Mouse (Mus musculus): ENCODE results near the gene Nell1.

Nell1 gene

DNA sequence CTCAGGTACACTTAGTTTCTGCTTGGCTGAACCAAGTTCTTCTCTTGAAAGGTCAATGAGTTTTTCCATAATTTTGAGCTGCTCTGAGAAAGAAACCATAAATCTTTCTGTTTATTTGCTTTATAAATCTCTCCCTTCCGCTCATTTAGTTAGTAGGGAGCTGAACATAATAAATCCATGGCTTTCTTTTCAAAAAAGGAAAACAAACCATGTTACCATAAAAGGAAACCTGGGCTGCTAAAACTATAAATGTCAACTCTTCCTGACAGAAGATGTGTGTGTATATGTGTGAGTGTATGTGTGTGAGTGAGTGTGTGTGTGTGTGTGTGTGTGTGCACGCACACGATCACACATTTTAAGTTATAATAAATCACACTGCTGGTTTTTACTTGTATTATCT lies 320.8 kb downstream of the Nell1 start:
- CTCF ChIA-PET, result no interaction called here

DNA sequence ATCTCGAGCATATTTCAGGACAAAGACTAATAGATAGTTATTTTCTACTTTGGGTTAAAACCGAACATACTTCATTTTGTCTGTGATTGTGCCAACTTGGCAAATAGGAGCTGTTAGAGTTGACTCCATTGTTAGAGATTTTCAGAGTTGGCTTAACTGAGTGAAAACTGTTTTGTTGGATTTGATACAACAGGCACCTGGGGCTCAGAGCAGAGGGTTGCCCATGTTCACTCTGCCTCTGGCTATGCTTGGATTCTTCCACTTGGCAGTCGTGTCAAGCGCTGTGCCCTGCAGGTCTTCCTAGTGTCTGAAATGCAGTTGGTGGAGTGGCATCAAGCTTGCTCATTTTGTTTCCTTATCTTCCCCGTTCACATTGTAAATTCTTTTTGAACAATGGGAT lies 363.6 kb downstream of the Nell1 start:
- CTCF ChIA-PET, result no interaction called here

- CTCF ChIA-PET, result no interaction called here
Measured at GRCm38 (mm10) chr7:50338757-50339156, 364.1 kb downstream of the Nell1 start.

- CTCF ChIA-PET, result no interaction called here
Measured at GRCm38 (mm10) chr7:50351564-50351963, 376.9 kb downstream of the Nell1 start.

DNA sequence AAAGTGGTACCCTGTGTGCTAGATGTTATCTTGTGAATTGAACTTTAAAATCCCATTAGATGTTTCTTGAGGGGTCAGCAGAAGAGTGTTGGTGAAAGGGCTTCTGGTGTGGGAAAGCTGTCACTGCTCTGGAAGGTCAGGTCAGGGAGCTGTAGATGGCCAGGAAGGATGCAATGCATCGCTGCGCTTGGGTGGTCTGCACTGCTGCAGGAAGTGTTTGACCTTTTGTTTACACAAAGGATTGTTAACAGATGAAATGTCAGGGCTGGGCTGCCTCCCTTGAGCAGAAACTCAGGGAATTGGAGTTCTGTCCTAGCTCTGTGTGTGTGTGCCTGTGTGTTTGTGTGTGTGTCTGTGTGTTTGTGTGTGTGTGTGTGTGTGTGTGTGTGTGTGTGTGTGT lies 382.5 kb downstream of the Nell1 start:
- CTCF ChIA-PET, result no interaction called here

DNA sequence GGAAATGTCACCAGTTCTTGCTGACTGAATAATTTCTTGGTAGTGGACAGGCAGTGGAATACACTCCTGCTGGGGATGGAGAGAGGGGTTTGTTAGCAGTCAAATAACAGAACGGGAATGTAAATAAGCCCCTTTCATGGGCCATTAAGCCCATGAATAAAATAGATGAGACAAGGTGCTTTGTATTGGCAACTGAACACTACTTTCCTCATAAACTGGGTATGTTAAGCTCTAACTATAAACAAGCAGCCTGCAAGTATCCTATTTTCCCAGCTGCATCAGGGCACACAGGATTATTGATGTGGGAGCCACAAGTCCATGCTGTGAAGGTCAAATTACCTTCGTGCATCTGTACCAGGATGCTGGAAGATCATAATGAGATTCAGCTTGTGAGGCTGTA lies 387.4 kb downstream of the Nell1 start:
- CTCF ChIA-PET, result no interaction called here

DNA sequence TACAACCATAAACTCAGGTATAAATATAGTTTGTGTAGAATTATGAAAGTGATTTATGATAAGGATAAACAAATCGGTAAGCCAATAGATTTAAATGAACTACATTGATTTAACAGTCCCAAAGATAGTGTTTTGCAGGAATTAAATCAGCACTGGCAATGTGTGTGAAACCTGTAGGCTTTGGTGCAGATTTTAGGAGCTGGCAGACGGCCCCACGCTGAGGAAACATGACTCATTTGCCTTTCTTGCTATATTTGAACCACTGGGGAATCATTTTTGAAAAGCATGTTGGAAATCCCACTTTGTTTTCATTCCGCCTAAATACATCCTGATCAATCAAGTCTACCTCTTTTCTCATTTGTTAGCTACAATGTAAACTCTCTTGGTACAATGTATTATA lies 400.2 kb downstream of the Nell1 start:
- CTCF ChIA-PET, result no interaction called here

DNA sequence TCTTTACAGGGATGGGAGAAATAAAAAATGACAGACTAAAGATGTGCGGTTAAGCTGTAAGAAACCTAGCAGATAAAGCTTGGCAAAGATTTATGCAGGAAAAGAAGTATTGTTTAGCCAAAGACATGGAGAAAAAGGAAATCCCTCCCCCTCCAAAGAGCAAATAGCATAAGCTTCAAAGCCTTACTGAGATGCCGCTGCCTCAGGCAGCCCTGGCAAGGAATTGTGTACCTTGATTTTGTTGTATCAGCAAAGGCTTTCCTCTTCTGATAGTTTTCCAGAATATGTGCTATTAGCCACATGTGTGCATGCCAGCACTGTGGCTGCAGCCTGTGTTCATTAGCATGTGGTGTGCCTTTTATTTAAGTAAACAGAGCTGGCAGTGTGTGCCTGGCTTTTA lies 435.8 kb downstream of the Nell1 start:
- CTCF ChIA-PET, result no interaction called here

- CTCF ChIA-PET, result no interaction called here
Measured at GRCm38 (mm10) chr7:50419976-50420375, 445.3 kb downstream of the Nell1 start.

DNA sequence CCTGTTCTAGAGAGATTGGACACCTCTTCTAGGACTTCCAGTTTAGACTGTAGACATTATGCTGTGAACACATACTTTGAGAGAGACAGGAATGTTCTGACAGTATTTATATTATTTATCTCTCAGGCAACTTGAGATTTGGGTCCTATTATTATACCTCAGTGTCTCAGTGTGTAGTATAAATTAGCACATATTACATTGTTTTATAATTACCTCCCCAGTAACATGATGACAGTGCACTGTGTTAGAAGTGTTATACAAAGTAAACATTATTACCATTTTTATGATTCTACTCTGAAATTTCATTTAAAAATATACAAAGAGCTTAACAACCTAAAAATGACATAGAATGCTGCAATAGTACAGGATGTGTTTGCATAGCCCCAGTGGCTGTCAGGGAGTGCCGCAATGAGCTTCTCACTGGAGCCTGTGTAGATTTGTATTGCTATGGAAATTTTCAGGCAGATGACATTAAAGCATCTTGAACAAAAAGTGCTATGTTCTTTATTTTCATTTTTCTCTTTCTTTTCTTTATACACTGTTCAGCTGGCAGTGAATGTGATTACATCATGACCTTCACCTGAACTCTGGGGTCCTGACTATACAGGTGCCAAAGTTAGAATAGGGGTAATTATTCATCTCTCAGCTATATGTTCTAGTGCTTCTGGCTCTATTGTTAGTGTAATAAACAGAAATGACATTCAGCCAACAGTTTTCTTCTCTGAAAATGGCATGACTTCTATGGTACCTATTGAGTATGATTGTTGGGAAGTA lies 447.9 kb downstream of the Nell1 start:
- CTCF ChIA-PET, result no interaction called here

- CTCF ChIA-PET, result no interaction called here
Measured at GRCm38 (mm10) chr7:50429725-50430124, 455.1 kb downstream of the Nell1 start.

DNA sequence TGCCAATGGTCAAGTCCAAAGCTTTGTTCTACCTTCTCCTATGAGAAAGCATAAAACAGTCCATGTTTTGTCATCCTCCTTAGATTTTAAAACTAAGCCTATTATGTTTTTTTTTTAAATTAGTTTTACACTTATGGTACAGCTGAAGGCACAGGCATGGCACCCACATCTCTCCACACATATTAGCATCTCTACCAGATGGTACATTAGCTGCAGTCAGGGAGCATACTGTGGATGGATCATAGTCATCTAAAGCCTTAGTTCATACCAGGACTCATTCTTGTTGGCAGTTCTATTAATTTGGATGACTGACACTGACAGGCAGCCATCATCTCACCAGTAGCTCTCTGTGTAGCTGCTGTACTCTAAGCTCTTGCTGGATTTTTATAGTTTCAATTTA lies 466.6 kb downstream of the Nell1 start:
- CTCF ChIA-PET, result no interaction called here

DNA sequence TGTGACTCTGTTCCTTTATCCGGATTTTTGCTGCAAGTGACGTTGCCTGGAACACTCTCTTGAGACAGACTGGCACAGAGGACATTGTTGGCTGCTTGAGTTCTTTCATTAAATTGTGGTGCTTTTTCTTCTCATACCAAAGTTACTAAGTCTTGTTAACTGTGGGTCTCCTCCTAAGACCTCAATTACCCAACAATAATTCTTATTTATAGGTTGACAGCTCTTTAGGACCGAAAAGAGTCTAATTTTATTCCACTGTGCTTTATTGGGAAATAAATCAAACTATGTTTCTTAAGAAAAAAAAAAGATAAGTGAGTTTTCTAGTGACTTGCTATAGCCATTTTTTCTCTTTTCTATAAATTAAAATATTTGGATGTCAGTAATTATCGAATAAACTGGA lies 472.7 kb downstream of the Nell1 start:
- CTCF ChIA-PET, result no interaction called here

DNA sequence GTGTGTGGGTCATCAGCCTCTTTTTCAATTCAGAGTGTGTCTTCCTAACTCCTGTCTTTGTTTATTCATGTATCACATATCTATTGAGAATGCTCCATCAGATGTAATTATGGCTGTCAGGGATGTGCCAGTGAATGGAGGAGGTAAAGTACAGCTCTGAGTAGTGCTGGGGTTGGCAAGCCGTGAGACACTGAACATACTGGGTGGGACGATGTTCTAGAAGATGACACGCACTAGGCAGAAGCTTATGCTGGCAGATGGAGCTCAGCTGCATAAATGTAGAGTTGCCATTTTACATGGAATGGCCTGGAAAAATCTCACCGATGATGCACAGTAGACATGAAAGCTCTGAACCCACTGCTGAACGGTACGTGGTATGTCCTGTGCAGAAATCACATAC lies 493.1 kb downstream of the Nell1 start:
- CTCF ChIA-PET, result no interaction called here

GRCm38 (mm10) chr7:50470555-50470954 lies 495.9 kb downstream of the Nell1 start:
- CTCF ChIA-PET, result no interaction called here

DNA sequence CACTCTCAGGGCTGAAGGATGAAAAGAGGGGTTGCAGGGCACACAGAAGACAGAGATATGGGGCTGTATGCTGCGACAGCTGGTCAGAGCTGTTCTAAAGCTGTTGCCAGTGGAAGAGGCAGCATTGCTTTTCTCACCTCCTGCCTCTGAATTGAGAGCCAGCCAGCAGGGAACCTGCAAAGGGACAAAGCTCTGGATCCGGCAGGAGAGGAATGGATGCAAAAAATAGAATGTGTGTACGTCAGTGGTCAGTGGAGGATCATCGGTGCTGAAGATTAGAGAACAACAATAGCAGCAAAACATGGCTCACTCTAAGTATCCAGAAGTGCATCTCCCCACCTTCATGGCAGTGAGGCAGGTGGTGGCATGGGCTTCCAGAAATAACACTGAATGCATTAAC lies 507.3 kb downstream of the Nell1 start:
- CTCF ChIA-PET, result no interaction called here

GRCm38 (mm10) chr7:50485304-50485703 lies 510.6 kb downstream of the Nell1 start:
- CTCF ChIA-PET, result no interaction called here

GRCm38 (mm10) chr7:50486884-50487420 lies 512.3 kb downstream of the Nell1 start:
- CTCF ChIA-PET, result no interaction called here

GRCm38 (mm10) chr7:50501562-50501961 lies 526.9 kb downstream of the Nell1 start:
- CTCF ChIA-PET, result no interaction called here

GRCm38 (mm10) chr7:50507047-50507446 lies 532.4 kb downstream of the Nell1 start:
- CTCF ChIA-PET, result no interaction called here

DNA sequence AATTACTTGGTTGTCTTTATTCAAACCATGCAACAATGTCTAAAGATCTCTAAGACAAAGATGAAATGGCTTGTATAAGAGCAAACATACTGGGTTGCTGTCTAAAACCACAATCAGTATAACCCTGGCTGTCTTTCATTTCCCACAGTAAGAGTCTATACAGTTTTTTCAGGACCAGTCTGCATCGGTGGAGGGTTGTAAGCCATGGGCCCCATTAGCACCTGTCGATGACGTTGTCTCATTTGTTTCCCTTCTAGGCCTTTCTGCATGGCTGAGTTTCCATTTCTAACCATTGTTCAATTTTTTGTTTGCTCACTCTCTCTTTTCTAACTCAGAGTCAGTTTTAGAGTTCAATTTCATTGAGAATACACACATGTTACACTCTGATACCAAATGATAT lies 540.2 kb downstream of the Nell1 start:
- CTCF ChIA-PET, result no interaction called here

GRCm38 (mm10) chr7:50516681-50517080 lies 542.0 kb downstream of the Nell1 start:
- CTCF ChIA-PET, result no interaction called here

DNA sequence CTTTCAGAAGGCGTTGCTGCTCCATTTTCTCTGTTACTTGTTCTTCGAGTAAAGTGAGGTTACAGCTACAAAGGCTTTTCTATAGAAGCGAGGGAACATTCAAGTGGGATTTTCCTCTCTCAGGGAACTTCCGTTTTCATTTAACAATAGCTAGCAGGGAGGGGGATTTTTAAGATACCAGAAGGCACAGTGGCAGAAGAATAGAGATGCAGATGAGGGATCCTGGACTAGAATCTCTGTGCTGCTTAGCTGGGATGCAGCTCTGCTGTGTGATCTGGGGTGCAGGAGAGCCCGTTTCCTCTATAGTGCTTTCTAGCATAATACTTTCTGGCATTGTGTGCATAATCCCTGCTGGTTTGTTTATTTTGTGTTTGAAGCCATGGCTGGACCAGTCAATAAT lies 568.7 kb downstream of the Nell1 start:
- CTCF ChIA-PET, result no interaction called here

GRCm38 (mm10) chr7:50549572-50549971 lies 574.9 kb downstream of the Nell1 start:
- CTCF ChIA-PET, result no interaction called here
